In genomic region chr2:95586002-95586401, GRCm38 (mm10) we compare ENCODE assay signal across 31 mouse cellular contexts.
"Had no signal": no experiment of that assay in that cellular context is flagged by ENCODE, and none has a peak within 500 bp of the region (broad histone marks: within the 10 kb centered on the region; RNA-seq: fewer than 3 reads in every experiment).

No protein-coding gene starts in this region.

- H3K27me3 ChIP-seq: limb, embryonic 12.5 days; limb, embryonic 13.5 days; limb, embryonic 15.5 days; liver, embryonic 12.5 days; liver, embryonic 13.5 days; liver, embryonic 15.5 days; lung, embryonic 15.5 days; megakaryocyte, embryonic 14.5 days; midbrain, embryonic 12.5 days; midbrain, embryonic 13.5 days; midbrain, embryonic 15.5 days; neural tube, embryonic 12.5 days had no signal

- H3K4me1 ChIP-seq: limb, embryonic 15.5 days; liver, embryonic 12.5 days; liver, embryonic 13.5 days; liver, embryonic 15.5 days; lung, embryonic 15.5 days; megakaryocyte, embryonic 14.5 days; midbrain, embryonic 10.5 days; midbrain, embryonic 12.5 days; midbrain, embryonic 13.5 days; midbrain, embryonic 15.5 days; neural tube, embryonic 12.5 days had no signal

- H3K4me2 ChIP-seq: limb, embryonic 12.5 days; limb, embryonic 13.5 days; limb, embryonic 15.5 days; liver, embryonic 11.5 days; liver, embryonic 12.5 days; liver, embryonic 13.5 days; liver, embryonic 15.5 days; lung, embryonic 14.5 days; lung, embryonic 15.5 days; midbrain, embryonic 11.5 days; midbrain, embryonic 12.5 days; midbrain, embryonic 13.5 days; midbrain, embryonic 15.5 days; neural tube, embryonic 12.5 days had no signal

- H3K4me3 ChIP-seq: limb, embryonic 12.5 days; limb, embryonic 13.5 days; limb, embryonic 15.5 days; liver, embryonic 12.5 days; liver, embryonic 13.5 days; liver, embryonic 15.5 days; lung, embryonic 15.5 days; megakaryocyte, embryonic 14.5 days; midbrain, embryonic 10.5 days; midbrain, embryonic 12.5 days; midbrain, embryonic 13.5 days; midbrain, embryonic 15.5 days; myocyte; neural tube, embryonic 12.5 days had no signal

- H3K27ac ChIP-seq: limb, embryonic 12.5 days; limb, embryonic 13.5 days; limb, embryonic 15.5 days; liver, embryonic 12.5 days; liver, embryonic 13.5 days; liver, embryonic 14.5 days; liver, embryonic 15.5 days; lung, embryonic 15.5 days; macrophage; midbrain, embryonic 10.5 days; midbrain, embryonic 12.5 days; midbrain, embryonic 13.5 days; midbrain, embryonic 15.5 days; neural tube, embryonic 12.5 days had no signal

- DNase-seq: left cerebral cortex, postnatal 4 days; liver; liver, embryonic 13.5 days; liver, postnatal 0 days; lung, adult 18-20 months; lung, adult 2 months; lung, embryonic 14.5 days; lung, postnatal 10 days; lung, postnatal 14 days; lung, postnatal 36 days; lung, postnatal 4 days; midbrain, embryonic 14.5 days had no signal

- H3K36me3 ChIP-seq: limb, embryonic 12.5 days; limb, embryonic 13.5 days; limb, embryonic 15.5 days; liver, embryonic 12.5 days; liver, embryonic 13.5 days; liver, embryonic 15.5 days; lung, embryonic 15.5 days; midbrain, embryonic 10.5 days; midbrain, embryonic 12.5 days; midbrain, embryonic 13.5 days; midbrain, embryonic 15.5 days; neural tube, embryonic 12.5 days had no signal

- H3K9ac ChIP-seq: limb, embryonic 12.5 days; limb, embryonic 13.5 days; limb, embryonic 15.5 days; liver, embryonic 12.5 days; liver, embryonic 13.5 days; liver, embryonic 14.5 days; liver, embryonic 15.5 days; liver, postnatal 0 days; lung, embryonic 14.5 days; lung, embryonic 15.5 days; midbrain, embryonic 12.5 days; midbrain, embryonic 13.5 days; midbrain, embryonic 15.5 days; neural tube, embryonic 12.5 days had no signal

- H3K9me3 ChIP-seq: limb, embryonic 12.5 days; limb, embryonic 13.5 days; limb, embryonic 15.5 days; liver, embryonic 12.5 days; liver, embryonic 13.5 days; liver, embryonic 15.5 days; lung, embryonic 15.5 days; midbrain, embryonic 10.5 days; midbrain, embryonic 12.5 days; midbrain, embryonic 13.5 days; midbrain, embryonic 15.5 days; neural tube, embryonic 12.5 days had no signal

- ATAC-seq: liver, embryonic 12.5 days; liver, postnatal 0 days; lung, postnatal 0 days; midbrain, embryonic 13.5 days; midbrain, embryonic 15.5 days; midbrain, embryonic 16.5 days had no signal
